Mouse (Mus musculus): ENCODE results near the gene Ifitm6. TPM values are rescaled to one million over a fixed set of nuclear protein-coding genes. Genes with fewer than 3 reads are reported as not detected.

Gene Ifitm6
- polyA plus RNA-seq, 1 experiment: 4.4 TPM

GRCm38 (mm10) chr7:141000881-141001708 lies 16.6 kb downstream of the Ifitm6 start:
- Histone ChIP-seq H3ac (ENCODE audit: control insufficient read depth, insufficient read length) (no peak overlapping the region), H3K79me2 (ENCODE audit: control insufficient read depth, insufficient read depth) (no peaks in the 10 kb centered on the region), H3K27me3 (ENCODE audit: control insufficient read depth, insufficient read depth, insufficient read length) (no peaks in the 10 kb centered on the region), H3K4me3 (no peak overlapping the region), H3K36me3 (ENCODE audit: control insufficient read depth, insufficient read depth) (no peaks in the 10 kb centered on the region), H3K4me2 (ENCODE audit: low read depth) (no peak overlapping the region)
- TF ChIP-seq MYOG (IDR thresholded peaks at IDR 0.05; ENCODE audit: control insufficient read depth in 1 of 3, insufficient read depth in 1 of 3, insufficient read length in 2 of 3, low read depth in 2 of 3): no peak
- TF ChIP-seq POLR2A (IDR thresholded peaks at IDR 0.05; ENCODE audit: insufficient read length, low read depth): no peak

- Histone ChIP-seq H3K4me3 (no peak overlapping the region), H3K79me2 (ENCODE audit: control insufficient read depth, insufficient read depth) (no peaks in the 10 kb centered on the region), H3K27me3 (ENCODE audit: control insufficient read depth, insufficient read depth, insufficient read length) (no peaks in the 10 kb centered on the region), H3K4me2 (ENCODE audit: low read depth) (no peak overlapping the region), H3ac (ENCODE audit: control insufficient read depth, insufficient read length) (no peak overlapping the region), H3K36me3 (ENCODE audit: control insufficient read depth, insufficient read depth) (no peaks in the 10 kb centered on the region)
- TF ChIP-seq MAX (IDR thresholded peaks at IDR 0.05; ENCODE audit: low read depth) (no peak), MYOD1 (IDR thresholded peaks at IDR 0.05; ENCODE audit: control insufficient read depth in 1 of 3, insufficient read length in 2 of 3, low read depth in 2 of 3) (no peak), TCF12 (IDR thresholded peaks at IDR 0.05; ENCODE audit: insufficient read depth, poor library complexity, severe bottlenecking) (no peak), SRF (IDR thresholded peaks at IDR 0.05; ENCODE audit: control insufficient read depth, insufficient read length, low read depth) (no peak), POLR2A (IDR thresholded peaks at IDR 0.05; ENCODE audit: insufficient read length, low read depth) (no peak), TCF3 (IDR thresholded peaks at IDR 0.05; ENCODE audit: insufficient read length, low read depth) (no peak), E2F4 (IDR thresholded peaks at IDR 0.05; ENCODE audit: insufficient read depth) (no peak), MYOG (IDR thresholded peaks at IDR 0.05; ENCODE audit: control insufficient read depth in 1 of 3, insufficient read depth in 1 of 3, insufficient read length in 2 of 3, low read depth in 2 of 3) (no peak), POLR2AphosphoS2 (IDR thresholded peaks at IDR 0.05; ENCODE audit: insufficient read length, low read depth) (no peak)
Observed at GRCm38 (mm10) chr7:140998853-140999700, 18.6 kb downstream of the Ifitm6 start.

GRCm38 (mm10) chr7:140997817-140998216 lies 19.9 kb downstream of the Ifitm6 start:
- no peak overlapping the region for H3K4me3 ChIP-seq
- TF ChIP-seq E2F4 (IDR thresholded peaks at IDR 0.05; ENCODE audit: insufficient read depth): no peak
- no peak for TF ChIP-seq TCF3 (IDR thresholded peaks at IDR 0.05; ENCODE audit: insufficient read length, low read depth)
- no peaks in the 10 kb centered on the region for H3K79me2 ChIP-seq (ENCODE audit: control insufficient read depth, insufficient read depth)
- H3K27me3 ChIP-seq (ENCODE audit: control insufficient read depth, insufficient read depth, insufficient read length): no peaks in the 10 kb centered on the region
- H3K4me2 ChIP-seq (ENCODE audit: low read depth): no peak overlapping the region
- no peaks in the 10 kb centered on the region for H3K36me3 ChIP-seq (ENCODE audit: control insufficient read depth, insufficient read depth)
- no peak overlapping the region for H3ac ChIP-seq (ENCODE audit: control insufficient read depth, insufficient read length)

GRCm38 (mm10) chr7:140991117-140991689 lies 26.5 kb downstream of the Ifitm6 start:
- TF ChIP-seq E2F4 (IDR thresholded peaks at IDR 0.05; ENCODE audit: insufficient read depth): no peak
- TF ChIP-seq TCF12 (IDR thresholded peaks at IDR 0.05; ENCODE audit: insufficient read depth, poor library complexity, severe bottlenecking): no peak
- TF ChIP-seq TCF3 (IDR thresholded peaks at IDR 0.05; ENCODE audit: insufficient read length, low read depth): no peak
- TF ChIP-seq USF1 (IDR thresholded peaks at IDR 0.05; ENCODE audit: low read depth): no peak
- TF ChIP-seq MAX (IDR thresholded peaks at IDR 0.05; ENCODE audit: low read depth): no peak
- no peak for TF ChIP-seq MYOG (IDR thresholded peaks at IDR 0.05; ENCODE audit: control insufficient read depth in 1 of 3, insufficient read depth in 1 of 3, insufficient read length in 2 of 3, low read depth in 2 of 3)
- no peak for TF ChIP-seq POLR2AphosphoS2 (IDR thresholded peaks at IDR 0.05; ENCODE audit: insufficient read length, low read depth)
- no peak for TF ChIP-seq CEBPB (IDR thresholded peaks at IDR 0.05; ENCODE audit: insufficient read depth, poor library complexity, severe bottlenecking)
- no peak for TF ChIP-seq SRF (IDR thresholded peaks at IDR 0.05; ENCODE audit: control insufficient read depth, insufficient read length, low read depth)
- TF ChIP-seq POLR2A (IDR thresholded peaks at IDR 0.05; ENCODE audit: insufficient read length, low read depth): no peak
- no peak for TF ChIP-seq MYOD1 (IDR thresholded peaks at IDR 0.05; ENCODE audit: control insufficient read depth in 1 of 3, insufficient read length in 2 of 3, low read depth in 2 of 3)
- no peak for TF ChIP-seq REST (IDR thresholded peaks at IDR 0.05; ENCODE audit: insufficient read depth, insufficient read length)
- Histone ChIP-seq H3K27me3 (ENCODE audit: control insufficient read depth, insufficient read depth, insufficient read length) (no peaks in the 10 kb centered on the region), H3K4me2 (ENCODE audit: low read depth) (no peak overlapping the region), H3ac (ENCODE audit: control insufficient read depth, insufficient read length) (no peak overlapping the region), H3K79me2 (ENCODE audit: control insufficient read depth, insufficient read depth) (no peaks in the 10 kb centered on the region), H3K4me3 (no peak overlapping the region), H3K36me3 (ENCODE audit: control insufficient read depth, insufficient read depth) (no peaks in the 10 kb centered on the region)

GRCm38 (mm10) chr7:140990622-140991021 lies 27.1 kb downstream of the Ifitm6 start:
- no peak for TF ChIP-seq USF1 (IDR thresholded peaks at IDR 0.05; ENCODE audit: low read depth)
- TF ChIP-seq POLR2A (IDR thresholded peaks at IDR 0.05; ENCODE audit: insufficient read length, low read depth): no peak
- TF ChIP-seq POLR2AphosphoS2 (IDR thresholded peaks at IDR 0.05; ENCODE audit: insufficient read length, low read depth): no peak
- TF ChIP-seq TCF12 (IDR thresholded peaks at IDR 0.05; ENCODE audit: insufficient read depth, poor library complexity, severe bottlenecking): no peak
- no peak for TF ChIP-seq SRF (IDR thresholded peaks at IDR 0.05; ENCODE audit: control insufficient read depth, insufficient read length, low read depth)
- TF ChIP-seq MAX (IDR thresholded peaks at IDR 0.05; ENCODE audit: low read depth): no peak
- TF ChIP-seq TCF3 (IDR thresholded peaks at IDR 0.05; ENCODE audit: insufficient read length, low read depth): no peak
- no peak for TF ChIP-seq CEBPB (IDR thresholded peaks at IDR 0.05; ENCODE audit: insufficient read depth, poor library complexity, severe bottlenecking)
- TF ChIP-seq E2F4 (IDR thresholded peaks at IDR 0.05; ENCODE audit: insufficient read depth): no peak
- no peak for TF ChIP-seq REST (IDR thresholded peaks at IDR 0.05; ENCODE audit: insufficient read depth, insufficient read length)
- H3K79me2 ChIP-seq (ENCODE audit: control insufficient read depth, insufficient read depth): no peaks in the 10 kb centered on the region
- no peak overlapping the region for H3K4me2 ChIP-seq (ENCODE audit: low read depth)
- no peak overlapping the region for H3K4me3 ChIP-seq
- H3K36me3 ChIP-seq (ENCODE audit: control insufficient read depth, insufficient read depth): no peaks in the 10 kb centered on the region
- H3ac ChIP-seq (ENCODE audit: control insufficient read depth, insufficient read length): no peak overlapping the region
- H3K27me3 ChIP-seq (ENCODE audit: control insufficient read depth, insufficient read depth, insufficient read length): no peaks in the 10 kb centered on the region
